Mouse (Mus musculus) olfactory bulb, adult 2 months (tissue): ENCODE data around the gene Olfr398.

ENCODE experiments used
- CTCF ChIP-seq: fragments of 200-500 bp; IDR thresholded peaks from 2 replicates; pipeline ENCODE4 v1.5.1; 2012; ENCODE audit warnings: low read depth, mild to moderate bottlenecking, low read length, moderate library complexity; ENCODE audit not compliant: insufficient read depth
- POLR2A ChIP-seq: fragments of 200-500 bp; IDR thresholded peaks from 2 replicates; pipeline ENCODE4 v1.6.1; 2012; ENCODE audit warnings: mild to moderate bottlenecking, low read depth, low read length, moderate library complexity; ENCODE audit not compliant: insufficient read depth

GRCm38 (mm10) chr11:73990307-73990706 lies at the start of gene Olfr398:
- TF ChIP-seq CTCF, result no peak
- no peak for TF ChIP-seq POLR2A
